Comparison of ENCODE assay signal across 28 mouse cellular contexts in the genomic region with DNA sequence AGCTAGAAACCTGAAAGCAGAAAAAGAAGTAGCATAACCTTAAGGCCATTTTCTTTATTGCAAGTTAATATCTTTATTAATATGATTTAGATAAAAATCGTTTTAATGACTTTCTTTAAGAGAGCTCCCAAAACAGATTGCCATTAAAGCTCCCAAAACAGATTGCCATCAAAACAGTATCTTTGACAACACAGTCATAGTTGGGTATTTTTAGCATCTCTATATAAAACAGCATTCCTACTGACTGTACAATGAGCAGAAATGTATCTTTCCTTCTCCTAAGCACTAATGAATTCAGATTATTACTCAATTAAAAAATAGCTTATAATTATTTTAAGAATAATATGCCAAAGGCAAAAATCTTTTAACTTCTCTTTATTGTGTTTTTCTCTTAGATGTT.
"Had no signal": no experiment of that assay in that cellular context is flagged by ENCODE, and none has a peak within 500 bp of the region (broad histone marks: within the 10 kb centered on the region; RNA-seq: fewer than 3 reads in every experiment).

No protein-coding gene starts in this region.

- H3K4me1 ChIP-seq: embryonic facial prominence, embryonic 10.5 days; embryonic facial prominence, embryonic 12.5 days; embryonic facial prominence, embryonic 13.5 days; embryonic facial prominence, embryonic 15.5 days; forebrain, embryonic 10.5 days; forebrain, embryonic 12.5 days; forebrain, embryonic 13.5 days; heart, embryonic 10.5 days; heart, embryonic 12.5 days had no signal

- H3K9me3 ChIP-seq: embryonic facial prominence, embryonic 10.5 days; embryonic facial prominence, embryonic 12.5 days; embryonic facial prominence, embryonic 13.5 days; embryonic facial prominence, embryonic 15.5 days; forebrain, embryonic 10.5 days; forebrain, embryonic 12.5 days; forebrain, embryonic 13.5 days; heart, embryonic 10.5 days had no signal

- H3K4me2 ChIP-seq: embryonic facial prominence, embryonic 12.5 days; embryonic facial prominence, embryonic 13.5 days; embryonic facial prominence, embryonic 15.5 days; forebrain, embryonic 12.5 days; forebrain, embryonic 13.5 days; heart, embryonic 11.5 days; heart, embryonic 12.5 days had no signal

- H3K9ac ChIP-seq: embryonic facial prominence, embryonic 12.5 days; embryonic facial prominence, embryonic 13.5 days; embryonic facial prominence, embryonic 15.5 days; forebrain, embryonic 12.5 days; forebrain, embryonic 13.5 days; heart, embryonic 12.5 days had no signal

- DNase-seq: cerebellum, adult 8-10 months; cerebellum, adult 9-10 months; cerebellum, adult 9-11 months; cerebellum, postnatal 10 days; cerebellum, postnatal 14 days; cerebellum, postnatal 25 days; cerebellum, postnatal 36 days; embryo, embryonic 11 days; gastrocnemius, adult 2 months; gastrocnemius, postnatal 10 days; gastrocnemius, postnatal 14 days; gastrocnemius, postnatal 25 days; gastrocnemius, postnatal 36 days; heart, adult 11 months; heart, adult 18-20 months; heart, adult 2 months had no signal

- ATAC-seq: forebrain, embryonic 13.5 days; forebrain, embryonic 14.5 days had no signal

- H3K36me3 ChIP-seq: embryonic facial prominence, embryonic 10.5 days; embryonic facial prominence, embryonic 12.5 days; embryonic facial prominence, embryonic 13.5 days; embryonic facial prominence, embryonic 15.5 days; forebrain, embryonic 10.5 days; forebrain, embryonic 12.5 days; heart, embryonic 10.5 days; heart, embryonic 12.5 days had no signal

- H3K4me3 ChIP-seq: embryonic facial prominence, embryonic 10.5 days; embryonic facial prominence, embryonic 12.5 days; embryonic facial prominence, embryonic 13.5 days; embryonic facial prominence, embryonic 15.5 days; erythroblast, embryonic 14.5 days; forebrain, embryonic 10.5 days; forebrain, embryonic 12.5 days; forebrain, embryonic 13.5 days; gastrocnemius, adult 2 months; heart, adult 2 months; heart, embryonic 10.5 days; heart, embryonic 12.5 days had no signal

- H3K27ac ChIP-seq: embryonic facial prominence, embryonic 10.5 days; embryonic facial prominence, embryonic 12.5 days; embryonic facial prominence, embryonic 13.5 days; embryonic facial prominence, embryonic 15.5 days; forebrain, embryonic 10.5 days; forebrain, embryonic 12.5 days; forebrain, embryonic 13.5 days; gastrocnemius, adult 2 months; heart, adult 2 months; heart, embryonic 10.5 days had no signal

- H3K27me3 ChIP-seq: embryonic facial prominence, embryonic 12.5 days; embryonic facial prominence, embryonic 13.5 days; embryonic facial prominence, embryonic 15.5 days; forebrain, embryonic 12.5 days; forebrain, embryonic 13.5 days; heart, embryonic 12.5 days had no signal
